Mouse (Mus musculus): ENCODE data around the gene Mylk. TPM values are rescaled to one million over a fixed set of nuclear protein-coding genes. Genes with fewer than 3 reads are reported as not detected.
A peak's percentile ranks its signal among the peaks of the same experiment; 100 is the strongest.

Gene Mylk
- polyA plus RNA-seq, 1 experiment from 2014 or later = 3.9 TPM

- Histone ChIP-seq H3K4me2 (ENCODE audit: low read depth) (no peak overlapping the region), H3K27me3 (ENCODE audit: control insufficient read depth, insufficient read depth, low read length) (no peaks in the 10 kb centered on the region), H3K9me3 (ENCODE audit: control insufficient read depth, low read length) (no peaks in the 10 kb centered on the region), H3K4me3 (ENCODE audit: low read depth, low read length) (no peak overlapping the region), H3K27ac (ENCODE audit: low read depth, low read length) (no peak overlapping the region), H3K4me1 (ENCODE audit: control insufficient read depth, insufficient read depth, low read length) (no peaks in the 10 kb centered on the region), H3K36me3 (ENCODE audit: control insufficient read depth, insufficient read depth, low read length) (no peaks in the 10 kb centered on the region), H3K9ac (ENCODE audit: low read length) (no peak overlapping the region)
- DNase-seq (ENCODE audit: low spot score) = no peak
- ATAC-seq (ENCODE audit: insufficient read depth, low FRiP score, low TSS enrichment) = no peak
- 74% methylated on average over 4 of the region's 4 CpGs for WGBS
Measured at GRCm38 (mm10) chr16:34784675-34785074, 39.7 kb downstream of the Mylk start.

GRCm38 (mm10) chr16:34792555-34792954 is 47.5 kb downstream of the Mylk start:
- Histone ChIP-seq H3K4me3 (ENCODE audit: low read depth, low read length) (no peak overlapping the region), H3K27ac (ENCODE audit: low read depth, low read length) (no peak overlapping the region), H3K9me3 (ENCODE audit: control insufficient read depth, low read length) (no peaks in the 10 kb centered on the region), H3K27me3 (ENCODE audit: control insufficient read depth, insufficient read depth, low read length) (no peaks in the 10 kb centered on the region), H3K4me1 (ENCODE audit: control insufficient read depth, insufficient read depth, low read length) (no peaks in the 10 kb centered on the region), H3K36me3 (ENCODE audit: control insufficient read depth, insufficient read depth, low read length) (no peaks in the 10 kb centered on the region), H3K9ac (ENCODE audit: low read length) (no peak overlapping the region), H3K4me2 (ENCODE audit: low read depth) (no peak overlapping the region)
- 87% methylated on average over 1 of the region's 1 CpGs for WGBS
- ATAC-seq (ENCODE audit: insufficient read depth, low FRiP score, low TSS enrichment) = no peak
- no peak for DNase-seq (ENCODE audit: low spot score)

DNA sequence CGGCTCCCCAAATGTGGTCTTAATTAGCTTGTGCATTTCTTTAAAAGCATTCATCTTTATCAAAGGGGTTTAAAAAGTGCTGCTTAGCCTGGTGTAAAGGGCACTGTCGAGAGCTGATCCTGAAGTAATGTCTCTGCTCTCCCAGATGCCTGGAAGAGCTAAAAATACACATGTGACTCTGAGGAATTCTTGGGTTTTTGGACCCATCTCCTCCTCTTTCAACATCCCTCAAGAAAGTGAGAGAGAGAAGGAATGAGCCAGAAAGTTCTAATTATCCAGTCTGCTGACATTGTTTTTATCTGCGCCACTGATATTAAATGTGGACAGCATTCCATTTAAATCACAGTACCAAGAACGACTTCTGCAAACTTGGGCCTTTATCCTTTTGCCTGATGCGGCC is 48.0 kb downstream of the Mylk start:
- 71% methylated on average over 5 of the region's 5 CpGs for WGBS
- DNase-seq (ENCODE audit: low spot score) (no peak), ATAC-seq (ENCODE audit: insufficient read depth, low FRiP score, low TSS enrichment) (no peak)
- no peaks in the 10 kb centered on the region for H3K27me3 ChIP-seq (ENCODE audit: control insufficient read depth, insufficient read depth, low read length)
- no peak overlapping the region for H3K9ac ChIP-seq (ENCODE audit: low read length)
- no peak overlapping the region for H3K27ac ChIP-seq (ENCODE audit: low read depth, low read length)
- no peaks in the 10 kb centered on the region for H3K9me3 ChIP-seq (ENCODE audit: control insufficient read depth, low read length)
- H3K4me1 ChIP-seq (ENCODE audit: control insufficient read depth, insufficient read depth, low read length) = no peaks in the 10 kb centered on the region
- H3K4me2 ChIP-seq (ENCODE audit: low read depth) = no peak overlapping the region
- no peak overlapping the region for H3K4me3 ChIP-seq (ENCODE audit: low read depth, low read length)
- no peaks in the 10 kb centered on the region for H3K36me3 ChIP-seq (ENCODE audit: control insufficient read depth, insufficient read depth, low read length)

- no peaks in the 10 kb centered on the region for H3K9me3 ChIP-seq (ENCODE audit: control insufficient read depth, low read length)
- no peak overlapping the region for H3K9ac ChIP-seq (ENCODE audit: low read length)
- WGBS = 86% methylated on average over 5 of the region's 5 CpGs
- H3K27me3 ChIP-seq (ENCODE audit: control insufficient read depth, insufficient read depth, low read length) = no peaks in the 10 kb centered on the region
- H3K4me1 ChIP-seq (ENCODE audit: control insufficient read depth, insufficient read depth, low read length) = no peaks in the 10 kb centered on the region
- H3K27ac ChIP-seq (ENCODE audit: low read depth, low read length) = no peak overlapping the region
- no peaks in the 10 kb centered on the region for H3K36me3 ChIP-seq (ENCODE audit: control insufficient read depth, insufficient read depth, low read length)
- DNase-seq (ENCODE audit: low spot score) = no peak
- no peak for ATAC-seq (ENCODE audit: insufficient read depth, low FRiP score, low TSS enrichment)
- no peak overlapping the region for H3K4me3 ChIP-seq (ENCODE audit: low read depth, low read length)
- H3K4me2 ChIP-seq (ENCODE audit: low read depth) = no peak overlapping the region
Measured at GRCm38 (mm10) chr16:34801222-34801621, 56.2 kb downstream of the Mylk start.

- no peaks in the 10 kb centered on the region for H3K9me3 ChIP-seq (ENCODE audit: control insufficient read depth, low read length)
- no peak overlapping the region for H3K9ac ChIP-seq (ENCODE audit: low read length)
- H3K27me3 ChIP-seq (ENCODE audit: control insufficient read depth, insufficient read depth, low read length) = no peaks in the 10 kb centered on the region
- DNase-seq (ENCODE audit: low spot score) (peak; percentile 22), ATAC-seq (ENCODE audit: insufficient read depth, low FRiP score, low TSS enrichment) (no peak)
- H3K4me2 ChIP-seq (ENCODE audit: low read depth) = no peak overlapping the region
- no peak overlapping the region for H3K27ac ChIP-seq (ENCODE audit: low read depth, low read length)
- WGBS = 44% methylated on average over 11 of the region's 11 CpGs
- H3K4me3 ChIP-seq (ENCODE audit: low read depth, low read length) = no peak overlapping the region
- H3K4me1 ChIP-seq (ENCODE audit: control insufficient read depth, insufficient read depth, low read length) = peaks cover 12% of the 10 kb centered on the region
- no peaks in the 10 kb centered on the region for H3K36me3 ChIP-seq (ENCODE audit: control insufficient read depth, insufficient read depth, low read length)
Measured at GRCm38 (mm10) chr16:34804286-34805010, 59.4 kb downstream of the Mylk start.

- ATAC-seq (ENCODE audit: insufficient read depth, low FRiP score, low TSS enrichment) (no peak), DNase-seq (ENCODE audit: low spot score) (peak; percentile 17)
- no peak overlapping the region for H3K4me3 ChIP-seq (ENCODE audit: low read depth, low read length)
- no peaks in the 10 kb centered on the region for H3K9me3 ChIP-seq (ENCODE audit: control insufficient read depth, low read length)
- H3K4me1 ChIP-seq (ENCODE audit: control insufficient read depth, insufficient read depth, low read length) = peaks cover 12% of the 10 kb centered on the region
- H3K27me3 ChIP-seq (ENCODE audit: control insufficient read depth, insufficient read depth, low read length) = no peaks in the 10 kb centered on the region
- H3K9ac ChIP-seq (ENCODE audit: low read length) = no peak overlapping the region; the same call in 1 of the 2 replicates
- no peak overlapping the region for H3K4me2 ChIP-seq (ENCODE audit: low read depth)
- no peak overlapping the region for H3K27ac ChIP-seq (ENCODE audit: low read depth, low read length)
- H3K36me3 ChIP-seq (ENCODE audit: control insufficient read depth, insufficient read depth, low read length) = no peaks in the 10 kb centered on the region
- WGBS = 28% methylated on average over 16 of the region's 16 CpGs
Measured at GRCm38 (mm10) chr16:34806883-34807767, 62.1 kb downstream of the Mylk start.

- Histone ChIP-seq H3K4me1 (ENCODE audit: control insufficient read depth, insufficient read depth, low read length) (peaks cover 12% of the 10 kb centered on the region), H3K9ac (ENCODE audit: low read length) (no peak overlapping the region), H3K27ac (ENCODE audit: low read depth, low read length) (no peak overlapping the region), H3K4me2 (ENCODE audit: low read depth) (no peak overlapping the region), H3K36me3 (ENCODE audit: control insufficient read depth, insufficient read depth, low read length) (no peaks in the 10 kb centered on the region), H3K9me3 (ENCODE audit: control insufficient read depth, low read length) (no peaks in the 10 kb centered on the region), H3K27me3 (ENCODE audit: control insufficient read depth, insufficient read depth, low read length) (no peaks in the 10 kb centered on the region), H3K4me3 (ENCODE audit: low read depth, low read length) (no peak overlapping the region)
- ATAC-seq (ENCODE audit: insufficient read depth, low FRiP score, low TSS enrichment) = no peak
- DNase-seq (ENCODE audit: low spot score) = peak; percentile 9
- 22% methylated on average over 11 of the region's 11 CpGs for WGBS
Measured at GRCm38 (mm10) chr16:34807768-34808275, 62.8 kb downstream of the Mylk start.

- H3K27ac ChIP-seq (ENCODE audit: low read depth, low read length) = no peak overlapping the region
- ATAC-seq (ENCODE audit: insufficient read depth, low FRiP score, low TSS enrichment) = no peak
- WGBS = 77% methylated on average over 2 of the region's 2 CpGs
Measured at GRCm38 (mm10) chr16:34812165-34812564, 67.2 kb downstream of the Mylk start.

More at GRCm38 (mm10) chr16:34812165-34812564, 67.2 kb downstream of the Mylk start:
- Histone ChIP-seq H3K9me3 (ENCODE audit: control insufficient read depth, low read length) (no peaks in the 10 kb centered on the region), H3K4me1 (ENCODE audit: control insufficient read depth, insufficient read depth, low read length) (peaks cover 11% of the 10 kb centered on the region), H3K27me3 (ENCODE audit: control insufficient read depth, insufficient read depth, low read length) (no peaks in the 10 kb centered on the region), H3K36me3 (ENCODE audit: control insufficient read depth, insufficient read depth, low read length) (no peaks in the 10 kb centered on the region), H3K4me3 (ENCODE audit: low read depth, low read length) (no peak overlapping the region), H3K4me2 (ENCODE audit: low read depth) (no peak overlapping the region), H3K9ac (ENCODE audit: low read length) (no peak overlapping the region)
- no peak for DNase-seq (ENCODE audit: low spot score)

Measured in neural tube, embryonic 11.5 days (tissue).